Mouse (Mus musculus) lung, adult 2 months (tissue): ENCODE measurements at regions not wholly inside any gene's neighbourhood (a gene's known extent, or its start where the extent isn't known, plus 50 kb on each side); places are given as distances from the start of the nearest gene placed in this dataset.
"Not testable (repeated sequence)": the region's sequence is repeated elsewhere in the genome, so short reads cannot be mapped to it uniquely, and the experiment has no call there.

Experiments used
- DNase-seq: peaks from one replicate; pipeline ENCODE4 v3.0.0; 2022
- H3K4me1 ChIP-seq: fragments of 200-500 bp; 2 replicates; pipeline ENCODE4 v1.6.1; 2011; ENCODE audit warnings: low read length; ENCODE audit not compliant: control insufficient read depth, insufficient read depth
- H3K4me3 ChIP-seq: fragments of 200-500 bp; replicated peaks from 2 replicates; pipeline ENCODE3; 2011; ENCODE audit warnings: low read depth, mild to moderate bottlenecking, control low read depth, low read length; ENCODE audit errors: extremely low read depth
- CTCF ChIP-seq: fragments of 200-500 bp; IDR thresholded peaks from 2 replicates; pipeline ENCODE4 v1.5.1; 2011; ENCODE audit warnings: mild to moderate bottlenecking, low read length, control low read depth; ENCODE audit not compliant: insufficient read depth
- POLR2A ChIP-seq: fragments of 200-500 bp; IDR thresholded peaks from 2 replicates; pipeline ENCODE4 v1.6.1; 2011; ENCODE audit warnings: low read depth, mild to moderate bottlenecking, control low read depth, low read length, borderline replicate concordance; ENCODE audit errors: extremely low read depth
- WGBS: fragments of 180-500 bp; shearing (Covaris S2); methylation state at CpG from one replicate; pipeline ENCODE4 v1.1.7; 2018; 5-methylcytosine and 5-hydroxymethylcytosine counted together

DNA sequence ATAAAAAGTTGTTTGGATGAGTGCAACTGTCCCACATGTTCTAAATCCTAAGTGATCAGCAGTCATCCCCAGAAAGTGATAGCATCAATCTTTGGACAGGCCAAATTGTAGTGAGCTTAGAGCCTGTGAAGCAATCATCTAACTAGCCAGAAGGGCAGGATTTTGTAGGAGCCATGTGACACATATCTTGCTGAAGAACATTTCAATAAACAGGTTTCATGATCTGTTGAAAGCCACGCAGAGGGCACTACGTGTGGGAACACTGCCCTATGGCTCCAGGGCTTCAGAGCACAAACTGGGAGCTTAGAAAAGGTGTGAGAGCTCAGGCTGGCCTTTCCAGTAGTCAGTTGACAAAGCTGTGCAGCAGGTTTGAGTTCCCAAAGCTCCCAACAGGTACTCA, 188.3 kb upstream of the Gm21897 start:
- Histone ChIP-seq H3K4me3 (no peak overlapping the region), H3K4me1 (no peaks in the 10 kb centered on the region)
- no peak for DNase-seq
- TF ChIP-seq CTCF, result no peak
- TF ChIP-seq POLR2A, result no peak
- 89% methylated on average over 2 of the region's 2 CpGs for WGBS

GRCm38 (mm10) chr16:15129806-15130205, 187.5 kb upstream of the Gm21897 start:
- TF ChIP-seq CTCF, result no peak
- no peak for TF ChIP-seq POLR2A
- Histone ChIP-seq H3K4me1 (no peaks in the 10 kb centered on the region), H3K4me3 (no peak overlapping the region)
- WGBS, result 81% methylated on average over 2 of the region's 2 CpGs
- no peak for DNase-seq

- 77% methylated on average over 2 of the region's 2 CpGs for WGBS
- no peak for TF ChIP-seq CTCF
- no peak for TF ChIP-seq POLR2A
- Histone ChIP-seq H3K4me1 (no peaks in the 10 kb centered on the region), H3K4me3 (no peak overlapping the region)
- no peak for DNase-seq
Measured at GRCm38 (mm10) chr16:15157852-15158251, 159.4 kb upstream of the Gm21897 start.

DNA sequence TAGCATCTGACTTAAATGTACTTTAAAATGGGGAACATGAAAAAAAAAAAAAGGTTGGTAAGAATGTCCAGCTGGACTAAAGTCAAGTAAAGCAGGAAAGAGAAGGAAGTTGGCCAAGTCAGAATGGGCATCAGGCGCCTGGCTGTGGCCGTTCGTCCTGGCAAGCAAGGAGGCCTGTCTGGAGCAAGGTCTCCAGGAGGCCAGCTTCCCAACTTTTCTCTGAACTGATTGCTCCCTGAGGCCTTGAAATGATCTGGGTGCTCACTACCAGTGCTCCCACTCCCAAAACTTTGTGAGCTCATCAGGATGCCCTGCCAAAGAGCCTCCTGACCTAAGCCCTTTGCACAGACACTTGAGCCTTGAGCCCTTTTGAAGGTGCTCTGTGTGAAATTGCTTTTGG, 141.7 kb upstream of the Gm21897 start:
- Histone ChIP-seq H3K4me1 (no peaks in the 10 kb centered on the region), H3K4me3 (no peak overlapping the region)
- TF ChIP-seq CTCF (no peak), POLR2A (no peak)
- 55% methylated on average over 3 of the region's 3 CpGs for WGBS
- DNase-seq, result no peak

DNA sequence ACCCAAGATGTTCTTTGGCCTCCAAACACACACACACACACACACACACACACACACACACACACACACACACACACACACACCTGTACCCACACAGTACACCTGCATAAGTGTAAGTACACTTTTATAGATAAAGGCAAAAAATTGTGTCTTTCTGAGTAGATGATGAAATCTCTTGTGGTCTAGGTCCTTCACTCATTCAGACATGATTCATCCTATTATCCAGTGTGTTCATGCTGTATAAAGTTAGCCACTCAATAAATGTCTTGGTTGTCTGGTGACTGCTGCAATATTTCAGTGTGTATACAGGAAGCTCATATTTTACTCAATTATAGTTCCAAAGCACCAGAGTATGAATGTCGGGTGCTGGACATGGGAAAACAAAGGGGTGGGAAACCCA, 131.5 kb upstream of the Gm21897 start:
- DNase-seq, result no peak
- H3K4me1 ChIP-seq, result no peaks in the 10 kb centered on the region
- no peak overlapping the region for H3K4me3 ChIP-seq
- TF ChIP-seq CTCF, result no peak
- TF ChIP-seq POLR2A, result no peak
- 84% methylated on average over 1 of the region's 1 CpGs for WGBS

DNA sequence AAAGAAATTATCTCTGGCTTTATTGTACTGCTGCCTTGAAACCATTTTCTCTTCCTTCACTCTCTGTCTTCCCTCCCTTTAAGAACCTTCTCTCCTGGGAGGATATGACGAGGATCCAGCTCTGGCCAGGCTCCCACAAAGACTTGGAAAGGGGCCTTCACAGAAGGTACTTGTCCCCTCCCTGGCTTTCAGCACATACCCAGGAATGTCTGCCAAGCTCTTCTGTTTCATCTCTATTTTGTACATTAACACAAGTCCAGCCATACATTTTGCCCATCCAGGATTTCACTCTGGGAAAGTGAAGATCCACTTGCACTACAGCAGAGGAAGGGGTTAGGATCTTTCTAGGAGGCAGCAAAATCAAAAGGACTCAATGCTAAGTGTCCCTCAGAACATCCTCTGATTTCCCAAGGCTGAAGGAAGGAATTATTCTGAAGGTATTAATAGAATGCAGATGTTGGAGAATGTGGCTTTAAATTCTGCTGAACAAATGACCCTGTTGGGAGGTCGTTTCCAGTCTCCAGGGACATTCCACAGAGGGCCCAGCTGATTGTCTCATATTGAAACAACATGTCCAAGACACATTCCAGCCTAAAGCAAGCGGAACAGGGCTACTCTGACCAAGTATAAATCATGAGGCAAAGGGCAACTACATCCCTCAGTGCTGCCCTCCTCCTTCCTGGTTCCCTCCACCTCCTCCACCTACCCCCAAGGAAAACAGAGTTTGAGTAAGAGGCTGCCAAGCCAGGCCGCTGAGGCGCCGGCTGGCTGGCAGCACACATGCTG, 122.1 kb upstream of the Gm21897 start:
- DNase-seq, result no peak
- Histone ChIP-seq H3K4me1 (no peaks in the 10 kb centered on the region), H3K4me3 (no peak overlapping the region)
- TF ChIP-seq CTCF, result no peak
- TF ChIP-seq POLR2A, result no peak
- 39% methylated on average over 6 of the region's 6 CpGs for WGBS

- H3K4me3 ChIP-seq, H3K4me1 ChIP-seq, DNase-seq: not testable (repeated sequence)
- 76% methylated on average over 11 of the region's 12 CpGs for WGBS
Measured at GRCm38 (mm10) chr16:15195931-15196330, 121.3 kb upstream of the Gm21897 start.

DNA sequence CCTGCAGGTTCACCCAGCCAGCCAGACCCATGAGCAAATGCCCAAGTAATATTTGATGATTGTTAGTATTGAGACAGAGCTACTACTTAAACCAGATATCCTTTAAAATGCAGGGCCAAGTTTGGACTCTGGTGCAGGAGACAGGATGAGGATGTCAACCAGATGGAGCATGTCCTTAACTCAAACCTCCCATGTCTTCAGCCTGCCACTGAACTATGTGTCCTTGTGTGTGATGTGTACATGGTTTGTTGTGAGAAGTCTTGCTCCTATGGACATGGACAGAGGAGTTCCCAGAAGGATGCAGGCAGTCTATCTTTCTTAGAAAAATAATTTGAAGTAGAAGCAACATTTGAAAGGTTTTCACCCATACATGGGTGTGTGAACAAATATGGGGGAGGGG, 120.4 kb upstream of the Gm21897 start:
- DNase-seq, result no peak
- TF ChIP-seq CTCF, result no peak
- TF ChIP-seq POLR2A, result no peak
- Histone ChIP-seq H3K4me3 (no peak overlapping the region), H3K4me1 (no peaks in the 10 kb centered on the region)

GRCm38 (mm10) chr16:15215921-15216320, 101.3 kb upstream of the Gm21897 start:
- Histone ChIP-seq H3K4me1 (no peaks in the 10 kb centered on the region), H3K4me3 (no peak overlapping the region)
- TF ChIP-seq CTCF, result no peak
- TF ChIP-seq POLR2A, result no peak
- WGBS, result 67% methylated on average over 2 of the region's 2 CpGs
- DNase-seq, result no peak

DNA sequence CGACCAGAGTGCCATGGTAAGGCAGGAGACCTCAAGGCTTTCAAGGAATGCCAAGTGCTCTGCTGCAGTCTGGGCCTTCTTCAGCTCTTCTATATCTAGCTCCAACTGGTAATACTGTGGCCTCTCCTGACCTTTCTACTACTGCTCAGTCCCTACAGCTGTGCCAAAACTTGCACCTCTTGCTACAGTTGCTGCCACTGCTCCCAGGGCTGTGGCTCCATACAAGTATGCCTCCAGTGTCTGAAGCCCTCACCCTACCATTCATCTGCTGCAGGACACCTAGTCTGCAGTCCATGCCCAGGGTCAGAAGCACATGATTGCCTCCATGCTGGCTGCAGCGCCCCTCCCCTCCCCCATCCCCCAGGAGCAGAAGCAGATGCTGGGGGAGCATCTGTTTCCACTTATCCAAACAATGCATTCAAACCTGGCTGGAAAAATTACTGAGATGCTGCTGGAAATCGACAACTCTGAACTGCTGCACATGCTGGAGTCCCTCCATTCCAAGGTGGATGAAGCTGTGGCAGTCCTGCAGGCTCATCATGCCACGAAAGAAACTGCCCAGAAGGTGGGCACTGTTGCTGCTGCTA, 96.2 kb upstream of the Gm21897 start:
- TF ChIP-seq CTCF (no peak), POLR2A (no peak)
- H3K4me3 ChIP-seq, result no peak overlapping the region
- no peaks in the 10 kb centered on the region for H3K4me1 ChIP-seq
- no peak for DNase-seq
- WGBS, result 70% methylated on average over 4 of the region's 4 CpGs
